Mouse (Mus musculus) layer of hippocampus, adult 8-10 months (tissue): ENCODE measurements around the gene Dera. TPM values are rescaled to one million over a fixed set of nuclear protein-coding genes. Genes with fewer than 3 reads are reported as not detected.
A peak's percentile ranks its signal among the peaks of the same experiment; 100 is the strongest.
"Not testable (repeated sequence)": the region's sequence is repeated elsewhere in the genome, so short reads cannot be mapped to it uniquely, and the experiment has no call there.

ENCODE experiments used
- DNase-seq, 2 experiments: peaks; one replicate each; pipeline ENCODE4 v3.0.0; 2022; ENCODE audit warnings: low spot score in 2 of 2
- total RNA-seq, 4 experiments: library from RNA; stranded (reverse); gene quantifications; 2 replicates each; pipeline ENCODE4 v1.2.4; 2022

Dera gene
- 1 to 10 TPM; 5.8 to 7.1 (median 6.2) TPM for total RNA-seq

GRCm38 (mm10) chr6:137754056-137754856, at the start of gene Dera:
Dera (plus strand) TSS chr6:137754546.
- peak; percentile 41 to 45 for DNase-seq

- DNase-seq = no peak
Measured at GRCm38 (mm10) chr6:137706209-137706608, 48.1 kb upstream of the Dera start.

- not testable (repeated sequence) for DNase-seq
Measured at GRCm38 (mm10) chr6:137708726-137709405, 45.5 kb upstream of the Dera start.

GRCm38 (mm10) chr6:137710179-137711037, 43.9 kb upstream of the Dera start:
- DNase-seq = no peak

GRCm38 (mm10) chr6:137712654-137713309, 41.6 kb upstream of the Dera start:
- no peak for DNase-seq

- DNase-seq = peak in 1 of 2 experiments; percentile 24
Measured at GRCm38 (mm10) chr6:137713310-137713664, 41.1 kb upstream of the Dera start.

GRCm38 (mm10) chr6:137716802-137717201, 37.5 kb upstream of the Dera start:
- DNase-seq = no peak

- no peak for DNase-seq
Measured at GRCm38 (mm10) chr6:137722220-137722931, 32.0 kb upstream of the Dera start.

GRCm38 (mm10) chr6:137723898-137724297, 30.4 kb upstream of the Dera start:
- DNase-seq = peak in 1 of 2 experiments; percentile 22

- no peak for DNase-seq
Measured at GRCm38 (mm10) chr6:137734460-137734845, 19.9 kb upstream of the Dera start.

- DNase-seq = peak; percentile 91 to 94
Measured at GRCm38 (mm10) chr6:137734846-137735609, 19.3 kb upstream of the Dera start, which contains the start of gene Strap. Strap (plus strand) TSS chr6:137735078.

- DNase-seq = no peak
Measured at GRCm38 (mm10) chr6:137735671-137736238, 18.6 kb upstream of the Dera start.

- DNase-seq = no peak
Measured at GRCm38 (mm10) chr6:137740972-137741371, 13.4 kb upstream of the Dera start.

GRCm38 (mm10) chr6:137744700-137745099, 9.6 kb upstream of the Dera start:
- DNase-seq = no peak

GRCm38 (mm10) chr6:137747174-137747928, 7.0 kb upstream of the Dera start:
- DNase-seq = no peak

- no peak for DNase-seq
Measured at GRCm38 (mm10) chr6:137751551-137752274, 2.6 kb upstream of the Dera start.

- no peak for DNase-seq
Measured at GRCm38 (mm10) chr6:137752275-137752655, 2.1 kb upstream of the Dera start.

- no peak for DNase-seq
Measured at GRCm38 (mm10) chr6:137754857-137755232, 499 bp downstream of the Dera start.
